Mouse (Mus musculus) hindbrain, embryonic 12.5 days (tissue): ENCODE results near the gene Ptpn11. TPM values are rescaled to one million over a fixed set of nuclear protein-coding genes. Genes with fewer than 3 reads are reported as not detected.
"Not testable (repeated sequence)": the region's sequence is repeated elsewhere in the genome, so short reads cannot be mapped to it uniquely, and the experiment has no call there.

ENCODE experiments used
- ATAC-seq: fragments of 200-750 bp; cut with Nextera tagmentation; 2 replicates; pipeline ENCODE4 v1.8.0; 2017; ENCODE audit warnings: moderate TSS enrichment; ENCODE audit not compliant: low FRiP score
- H3K27ac ChIP-seq: fragments of 300-500 bp; sonication (generic); 2 replicates; pipeline ENCODE4 v1.5.1; 2016; ENCODE audit warnings: mild to moderate bottlenecking
- H3K27me3 ChIP-seq: fragments of 300-500 bp; sonication (generic); 2 replicates; pipeline ENCODE4 v1.6.1; 2016; ENCODE audit warnings: mild to moderate bottlenecking
- H3K36me3 ChIP-seq: fragments of 300-500 bp; sonication (generic); 2 replicates; pipeline ENCODE4 v1.6.1; 2016; ENCODE audit warnings: mild to moderate bottlenecking
- H3K4me1 ChIP-seq: fragments of 300-500 bp; sonication (generic); 2 replicates; pipeline ENCODE4 v1.6.1; 2016
- H3K4me2 ChIP-seq: fragments of 300-500 bp; sonication (generic); replicated peaks from 2 replicates; pipeline ENCODE4 v1.6.1; 2016; ENCODE audit warnings: mild to moderate bottlenecking
- H3K4me3 ChIP-seq: fragments of 300-500 bp; sonication (generic); 2 replicates; pipeline ENCODE4 v1.5.1; 2016; ENCODE audit warnings: mild to moderate bottlenecking
- H3K9ac ChIP-seq: fragments of 300-500 bp; sonication (generic); 2 replicates; pipeline ENCODE4 v1.6.1; 2016; ENCODE audit warnings: mild to moderate bottlenecking, moderate library complexity
- H3K9me3 ChIP-seq: fragments of 300-500 bp; sonication (generic); replicated peaks from 2 replicates; pipeline ENCODE4 v1.6.1; 2016; ENCODE audit warnings: mild to moderate bottlenecking
- WGBS: fragments of 180-500 bp; shearing (Covaris S2); methylation state at CpG from one replicate; pipeline ENCODE4 v1.1.7; 2016; 5-methylcytosine and 5-hydroxymethylcytosine counted together
- polyA plus RNA-seq: library from polyadenylated mRNA; unstranded; fragments of >200 nt; fragmentation: Nextera tagmentation; extraction: Ambion mirVana; gene quantifications from 2 replicates; pipeline ENCODE4 v1.2.1, GENCODE M21; 2016

The Ptpn11 gene
- 21.4 and 22.7 TPM in 2 replicates for polyA plus RNA-seq

GRCm38 (mm10) chr5:121190836-121191583 lies at the start of gene Ptpn11:
Gene Ptpn11 (minus strand): TSS chr5:121191397.
- H3K4me2 ChIP-seq: peak within 1 kb of the TSS; percentile 85
- no peaks in the 10 kb centered on the region for H3K9me3 ChIP-seq
- peak within 1 kb of the TSS; percentile 92 for H3K4me3 ChIP-seq
- peaks cover 39% of the 10 kb centered on the region for H3K4me1 ChIP-seq
- no peaks in the 10 kb centered on the region for H3K27me3 ChIP-seq
- H3K9ac ChIP-seq: peak within 1 kb of the TSS; percentile 95
- WGBS: under 1% methylated on average over 91 of the region's 98 CpGs
- peak; percentile 93 for ATAC-seq
- H3K36me3 ChIP-seq: no peaks in the 10 kb centered on the region
- peak within 1 kb of the TSS; percentile 80 for H3K27ac ChIP-seq

GRCm38 (mm10) chr5:121239846-121240245 lies 48.6 kb upstream of the Ptpn11 start:
- H3K27ac ChIP-seq: no peak overlapping the region
- H3K27me3 ChIP-seq: no peaks in the 10 kb centered on the region
- ATAC-seq: no peak
- 85% methylated on average over 5 of the region's 5 CpGs for WGBS
- H3K36me3 ChIP-seq: no peaks in the 10 kb centered on the region
- no peaks in the 10 kb centered on the region for H3K4me1 ChIP-seq
- H3K9me3 ChIP-seq: 0 out of 2 replicates have a peak, but pooled peaks cover 1% of the 10 kb centered on the region
- H3K4me2 ChIP-seq: no peak overlapping the region
- H3K4me3 ChIP-seq: no peak overlapping the region
- H3K9ac ChIP-seq: no peak overlapping the region

- Histone ChIP-seq H3K9me3 (0 out of 2 replicates have a peak, but pooled peaks cover 3% of the 10 kb centered on the region), H3K27ac (no peak overlapping the region), H3K27me3 (no peaks in the 10 kb centered on the region), H3K36me3 (no peaks in the 10 kb centered on the region), H3K4me1 (no peaks in the 10 kb centered on the region), H3K4me3 (no peak overlapping the region), H3K4me2 (no peak overlapping the region), H3K9ac (no peak overlapping the region)
- 80% methylated on average over 2 of the region's 2 CpGs for WGBS
- no peak for ATAC-seq
Measured at GRCm38 (mm10) chr5:121238208-121238607, 47.0 kb upstream of the Ptpn11 start.

- Histone ChIP-seq H3K9me3 (0 out of 2 replicates have a peak, but pooled peaks cover 3% of the 10 kb centered on the region), H3K27me3 (no peaks in the 10 kb centered on the region), H3K4me1 (no peaks in the 10 kb centered on the region), H3K4me2 (no peak overlapping the region), H3K9ac (no peak overlapping the region), H3K36me3 (no peaks in the 10 kb centered on the region), H3K4me3 (no peak overlapping the region), H3K27ac (no peak overlapping the region)
- no peak for ATAC-seq
- 87% methylated on average over 5 of the region's 5 CpGs for WGBS
Measured at GRCm38 (mm10) chr5:121236171-121236570, 45.0 kb upstream of the Ptpn11 start.

- Histone ChIP-seq H3K27me3 (no peaks in the 10 kb centered on the region), H3K4me2 (no peak overlapping the region), H3K36me3 (no peaks in the 10 kb centered on the region), H3K9ac (no peak overlapping the region), H3K9me3 (0 out of 2 replicates have a peak, but pooled peaks cover 3% of the 10 kb centered on the region), H3K27ac (no peak overlapping the region), H3K4me1 (no peaks in the 10 kb centered on the region), H3K4me3 (no peak overlapping the region)
- WGBS: 94% methylated on average over 2 of the region's 2 CpGs
- ATAC-seq: no peak
Measured at GRCm38 (mm10) chr5:121233726-121234125, 42.5 kb upstream of the Ptpn11 start.

- no peak overlapping the region for H3K27ac ChIP-seq
- no peaks in the 10 kb centered on the region for H3K27me3 ChIP-seq
- ATAC-seq: no peak
- H3K4me1 ChIP-seq: no peaks in the 10 kb centered on the region
- 0 out of 2 replicates have a peak, but pooled peaks cover 3% of the 10 kb centered on the region for H3K9me3 ChIP-seq
- WGBS: 94% methylated on average over 1 of the region's 1 CpGs
- no peak overlapping the region for H3K4me2 ChIP-seq
- H3K4me3 ChIP-seq: no peak overlapping the region
- no peak overlapping the region for H3K9ac ChIP-seq
- no peaks in the 10 kb centered on the region for H3K36me3 ChIP-seq
Measured at GRCm38 (mm10) chr5:121232789-121233188, 41.6 kb upstream of the Ptpn11 start.

- Histone ChIP-seq H3K27ac (no peak overlapping the region), H3K27me3 (no peaks in the 10 kb centered on the region), H3K9me3 (0 out of 2 replicates have a peak, but pooled peaks cover 3% of the 10 kb centered on the region), H3K4me2 (no peak overlapping the region), H3K4me3 (no peak overlapping the region), H3K36me3 (no peaks in the 10 kb centered on the region), H3K4me1 (0 out of 2 replicates have a peak, but pooled peaks cover 2% of the 10 kb centered on the region), H3K9ac (no peak overlapping the region)
- no peak for ATAC-seq
- WGBS: 90% methylated on average over 9 of the region's 9 CpGs
Measured at GRCm38 (mm10) chr5:121230811-121231210, 39.6 kb upstream of the Ptpn11 start.

GRCm38 (mm10) chr5:121229182-121229581 lies 38.0 kb upstream of the Ptpn11 start:
- Histone ChIP-seq H3K9ac (no peak overlapping the region), H3K27ac (no peak overlapping the region), H3K4me3 (no peak overlapping the region), H3K9me3 (no peaks in the 10 kb centered on the region), H3K36me3 (no peaks in the 10 kb centered on the region), H3K27me3 (no peaks in the 10 kb centered on the region), H3K4me1 (0 out of 2 replicates have a peak, but pooled peaks cover 2% of the 10 kb centered on the region), H3K4me2 (no peak overlapping the region)
- WGBS: 95% methylated on average over 2 of the region's 2 CpGs
- ATAC-seq: no peak

- WGBS: 86% methylated on average over 1 of the region's 1 CpGs
- H3K27me3 ChIP-seq, H3K4me2 ChIP-seq, H3K27ac ChIP-seq, ATAC-seq, H3K9ac ChIP-seq, H3K4me3 ChIP-seq, H3K9me3 ChIP-seq, H3K4me1 ChIP-seq, H3K36me3 ChIP-seq: not testable (repeated sequence)
Measured at GRCm38 (mm10) chr5:121227330-121227729, 36.1 kb upstream of the Ptpn11 start.

- no peaks in the 10 kb centered on the region for H3K36me3 ChIP-seq
- H3K27me3 ChIP-seq: no peaks in the 10 kb centered on the region
- H3K9ac ChIP-seq: no peak overlapping the region
- H3K27ac ChIP-seq: no peak overlapping the region
- no peaks in the 10 kb centered on the region for H3K9me3 ChIP-seq
- H3K4me3 ChIP-seq: no peak overlapping the region
- peaks cover 9% of the 10 kb centered on the region for H3K4me1 ChIP-seq
- 88% methylated on average over 4 of the region's 4 CpGs for WGBS
- H3K4me2 ChIP-seq: no peak overlapping the region
- no peak for ATAC-seq
Measured at GRCm38 (mm10) chr5:121226845-121227244, 35.6 kb upstream of the Ptpn11 start.

- no peak overlapping the region for H3K9ac ChIP-seq
- ATAC-seq: no peak
- H3K4me3 ChIP-seq: no peak overlapping the region
- no peaks in the 10 kb centered on the region for H3K36me3 ChIP-seq
- no peaks in the 10 kb centered on the region for H3K27me3 ChIP-seq
- H3K4me2 ChIP-seq: no peak overlapping the region
- no peaks in the 10 kb centered on the region for H3K9me3 ChIP-seq
- H3K27ac ChIP-seq: no peak overlapping the region
- peaks cover 13% of the 10 kb centered on the region for H3K4me1 ChIP-seq
- 79% methylated on average over 3 of the region's 3 CpGs for WGBS
Measured at GRCm38 (mm10) chr5:121226406-121226805, 35.2 kb upstream of the Ptpn11 start.

- H3K4me1 ChIP-seq: peaks cover 15% of the 10 kb centered on the region
- no peak overlapping the region for H3K27ac ChIP-seq
- no peak for ATAC-seq
- H3K27me3 ChIP-seq: no peaks in the 10 kb centered on the region
- WGBS: 95% methylated on average over 2 of the region's 2 CpGs
- H3K4me2 ChIP-seq: no peak overlapping the region
- no peaks in the 10 kb centered on the region for H3K36me3 ChIP-seq
- H3K4me3 ChIP-seq: no peak overlapping the region
- no peak overlapping the region for H3K9ac ChIP-seq
- no peaks in the 10 kb centered on the region for H3K9me3 ChIP-seq
Measured at GRCm38 (mm10) chr5:121225854-121226253, 34.7 kb upstream of the Ptpn11 start.

- peaks cover 15% of the 10 kb centered on the region for H3K4me1 ChIP-seq
- H3K27me3 ChIP-seq: no peaks in the 10 kb centered on the region
- no peaks in the 10 kb centered on the region for H3K9me3 ChIP-seq
- 92% methylated on average over 3 of the region's 3 CpGs for WGBS
- no peak overlapping the region for H3K4me3 ChIP-seq
- no peaks in the 10 kb centered on the region for H3K36me3 ChIP-seq
- H3K27ac ChIP-seq: no peak overlapping the region
- H3K9ac ChIP-seq: no peak overlapping the region
- H3K4me2 ChIP-seq: no peak overlapping the region
- ATAC-seq: no peak
Measured at GRCm38 (mm10) chr5:121224856-121225255, 33.7 kb upstream of the Ptpn11 start.
